Mouse (Mus musculus) liver, postnatal 0 days (tissue): ENCODE data around the gene Tmem171. TPM values are rescaled to one million over a fixed set of nuclear protein-coding genes. Genes with fewer than 3 reads are reported as not detected.

Source experiments
- ATAC-seq: fragments of 200-750 bp; cut with Nextera tagmentation; 2 replicates; pipeline ENCODE4 v1.8.0; 2017; ENCODE audit warnings: mild to moderate bottlenecking, moderate library complexity
- DNase-seq: peaks from one replicate; pipeline ENCODE4 v3.0.0-alpha.2; 2016
- H3K27ac ChIP-seq: fragments of 300-500 bp; sonication (generic); 2 replicates; pipeline ENCODE4 v1.5.1; 2014; ENCODE audit warnings: antibody characterized with exemption, moderate library complexity, mild to moderate bottlenecking, low read depth
- H3K27me3 ChIP-seq: fragments of 300-500 bp; sonication (generic); 2 replicates; pipeline ENCODE4 v1.6.1; 2014; ENCODE audit warnings: low read length, control low read depth, mixed read lengths; ENCODE audit not compliant: insufficient read depth
- H3K36me3 ChIP-seq: fragments of 300-500 bp; sonication (generic); replicated peaks from 2 replicates; pipeline ENCODE4 v1.6.1; 2014; ENCODE audit warnings: mild to moderate bottlenecking, control low read depth, low read length, moderate library complexity, mixed read lengths; ENCODE audit not compliant: insufficient read depth
- H3K4me1 ChIP-seq: fragments of 300-500 bp; sonication (generic); 2 replicates; pipeline ENCODE4 v1.6.1; 2014; ENCODE audit warnings: antibody characterized with exemption, mild to moderate bottlenecking, control low read depth; ENCODE audit not compliant: insufficient read depth
- H3K4me2 ChIP-seq: fragments of 300-500 bp; sonication (generic); 2 replicates; pipeline ENCODE4 v1.6.1; 2014; ENCODE audit warnings: low read depth, mild to moderate bottlenecking, low read length, moderate library complexity, mixed read lengths
- H3K4me3 ChIP-seq: fragments of 300-500 bp; sonication (generic); 2 replicates; pipeline ENCODE4 v1.5.1; 2014; ENCODE audit warnings: low read depth, low read length
- H3K9ac ChIP-seq: fragments of 300-500 bp; sonication (generic); replicated peaks from 2 replicates; pipeline ENCODE4 v1.6.1; 2014; ENCODE audit warnings: mild to moderate bottlenecking, moderate library complexity
- H3K9me3 ChIP-seq: fragments of 300-500 bp; sonication (generic); 2 replicates; pipeline ENCODE4 v1.6.1; 2016; ENCODE audit warnings: mild to moderate bottlenecking, control low read depth, low read length, mixed read lengths
- CTCF ChIP-seq: sonication (generic); IDR thresholded peaks from 2 replicates; pipeline ENCODE4 v1.5.1; 2016; ENCODE audit warnings: antibody characterized with exemption, low read depth
- EP300 ChIP-seq: IDR thresholded peaks from 2 replicates; pipeline ENCODE4 v1.6.1; 2016; ENCODE audit warnings: antibody characterized with exemption, low read depth, mild to moderate bottlenecking
- WGBS: fragments of 180-500 bp; shearing (Covaris S2); extraction: QIAGEN DNeasy Blood & Tissue Kit; methylation state at CpG from one replicate; pipeline ENCODE4 v1.1.7; 2014; ENCODE audit not compliant: insufficient replicate concordance; 5-methylcytosine and 5-hydroxymethylcytosine counted together
- polyA plus RNA-seq: library from polyadenylated mRNA; unstranded; fragments of >200 nt; fragmentation: Nextera tagmentation; extraction: Ambion mirVana; gene quantifications from 2 replicates; pipeline ENCODE4 v1.2.1, GENCODE M21; 2015

Gene Tmem171
- polyA plus RNA-seq, 1 experiment from 2014 or later: 0.35 TPM

GRCm38 (mm10) chr13:98726494-98726893 lies 31.9 kb upstream of the Tmem171 start:
- DNase-seq: no peak
- Histone ChIP-seq H3K27ac (no peak overlapping the region), H3K4me2 (no peak overlapping the region), H3K27me3 (no peaks in the 10 kb centered on the region), H3K9me3 (no peaks in the 10 kb centered on the region), H3K36me3 (peaks cover 71% of the 10 kb centered on the region), H3K4me3 (no peak overlapping the region), H3K9ac (no peak overlapping the region), H3K4me1 (no peaks in the 10 kb centered on the region)
- 0 out of 2 replicates have a peak, but pooled peaks have one; percentile 45 for ATAC-seq
- TF ChIP-seq EP300 (no peak), CTCF (peak; percentile 70)
- WGBS: 57% methylated on average over 4 of the region's 4 CpGs

GRCm38 (mm10) chr13:98723430-98723829 lies 28.8 kb upstream of the Tmem171 start:
- 51% methylated on average over 1 of the region's 1 CpGs for WGBS
- peaks cover 47% of the 10 kb centered on the region for H3K36me3 ChIP-seq
- no peak for ATAC-seq

GRCm38 (mm10) chr13:98722296-98722695 lies 27.7 kb upstream of the Tmem171 start:
- Histone ChIP-seq H3K36me3 (peaks cover 38% of the 10 kb centered on the region), H3K4me3 (no peak overlapping the region), H3K27ac (no peak overlapping the region), H3K4me1 (no peaks in the 10 kb centered on the region), H3K9me3 (no peaks in the 10 kb centered on the region), H3K4me2 (no peak overlapping the region), H3K27me3 (no peaks in the 10 kb centered on the region), H3K9ac (no peak overlapping the region)
- WGBS: 57% methylated on average over 1 of the region's 1 CpGs
- DNase-seq: no peak
- no peak for TF ChIP-seq EP300
- TF ChIP-seq CTCF: no peak
- no peak for ATAC-seq

More at GRCm38 (mm10) chr13:98723430-98723829, 28.8 kb upstream of the Tmem171 start:
- TF ChIP-seq EP300 (no peak), CTCF (no peak)
- H3K4me1 ChIP-seq: no peaks in the 10 kb centered on the region
- no peaks in the 10 kb centered on the region for H3K27me3 ChIP-seq
- H3K9ac ChIP-seq: no peak overlapping the region
- DNase-seq: no peak
- H3K27ac ChIP-seq: no peak overlapping the region
- no peak overlapping the region for H3K4me2 ChIP-seq
- no peaks in the 10 kb centered on the region for H3K9me3 ChIP-seq
- no peak overlapping the region for H3K4me3 ChIP-seq

GRCm38 (mm10) chr13:98716176-98716575 lies 21.5 kb upstream of the Tmem171 start:
- DNase-seq (no peak), ATAC-seq (peak; percentile 26)
- no peaks in the 10 kb centered on the region; the same call in 1 of the 2 replicates for H3K4me1 ChIP-seq
- H3K9me3 ChIP-seq: no peaks in the 10 kb centered on the region
- H3K27ac ChIP-seq: no peak overlapping the region
- TF ChIP-seq EP300 (no peak), CTCF (no peak)
- no peak overlapping the region for H3K9ac ChIP-seq
- no peak overlapping the region for H3K4me2 ChIP-seq
- H3K27me3 ChIP-seq: no peaks in the 10 kb centered on the region
- no peaks in the 10 kb centered on the region for H3K36me3 ChIP-seq
- 84% methylated on average over 8 of the region's 8 CpGs for WGBS
- H3K4me3 ChIP-seq: no peak overlapping the region

- H3K4me2 ChIP-seq: no peak overlapping the region
- no peak overlapping the region for H3K27ac ChIP-seq
- TF ChIP-seq CTCF (no peak), EP300 (no peak)
- H3K4me1 ChIP-seq: no peaks in the 10 kb centered on the region; the same call in 1 of the 2 replicates
- no peaks in the 10 kb centered on the region for H3K36me3 ChIP-seq
- H3K9me3 ChIP-seq: no peaks in the 10 kb centered on the region
- no peak overlapping the region for H3K9ac ChIP-seq
- ATAC-seq (peak; percentile 79), DNase-seq (no peak)
- WGBS: 61% methylated on average over 6 of the region's 6 CpGs
- no peak overlapping the region for H3K4me3 ChIP-seq
- H3K27me3 ChIP-seq: no peaks in the 10 kb centered on the region
These were observed 20.9 kb upstream of the Tmem171 start for GRCm38 (mm10) chr13:98715443-98715990.

GRCm38 (mm10) chr13:98710655-98711054 lies 16.0 kb upstream of the Tmem171 start:
- Histone ChIP-seq H3K36me3 (no peaks in the 10 kb centered on the region), H3K27ac (no peak overlapping the region), H3K9me3 (no peaks in the 10 kb centered on the region), H3K4me3 (no peak overlapping the region), H3K4me2 (no peak overlapping the region), H3K9ac (no peak overlapping the region), H3K27me3 (no peaks in the 10 kb centered on the region), H3K4me1 (no peaks in the 10 kb centered on the region)
- WGBS: 85% methylated on average over 1 of the region's 1 CpGs
- ATAC-seq (no peak), DNase-seq (no peak)
- TF ChIP-seq EP300 (no peak), CTCF (no peak)

- Histone ChIP-seq H3K36me3 (no peaks in the 10 kb centered on the region), H3K27me3 (no peaks in the 10 kb centered on the region), H3K4me2 (no peak overlapping the region), H3K4me1 (no peaks in the 10 kb centered on the region), H3K9ac (no peak overlapping the region), H3K27ac (no peak overlapping the region), H3K9me3 (no peaks in the 10 kb centered on the region), H3K4me3 (no peak overlapping the region)
- no peak for ATAC-seq
- 74% methylated on average over 8 of the region's 8 CpGs for WGBS
- TF ChIP-seq CTCF: no peak
- no peak for DNase-seq
These were observed 15.6 kb upstream of the Tmem171 start for GRCm38 (mm10) chr13:98710236-98710635.
